Mouse (Mus musculus) neural tube, embryonic 12.5 days (tissue): ENCODE measurements around the gene Unk. TPM values are rescaled to one million over a fixed set of nuclear protein-coding genes. Genes with fewer than 3 reads are reported as not detected.

Source experiments
- ATAC-seq: fragments of 200-750 bp; cut with Nextera tagmentation; 2 replicates; pipeline ENCODE4 v1.8.0; 2017; ENCODE audit warnings: low read depth, mild to moderate bottlenecking, moderate TSS enrichment, moderate library complexity; ENCODE audit not compliant: low FRiP score
- H3K27ac ChIP-seq: fragments of 300-500 bp; sonication (generic); 2 replicates; pipeline ENCODE4 v1.5.1; 2016
- H3K27me3 ChIP-seq: fragments of 300-500 bp; sonication (generic); replicated peaks from 2 replicates; pipeline ENCODE4 v1.6.1; 2016; ENCODE audit warnings: mild to moderate bottlenecking
- H3K36me3 ChIP-seq: fragments of 300-500 bp; sonication (generic); 2 replicates; pipeline ENCODE4 v1.6.1; 2016; ENCODE audit warnings: mild to moderate bottlenecking
- H3K4me1 ChIP-seq: fragments of 300-500 bp; sonication (generic); 2 replicates; pipeline ENCODE4 v1.6.1; 2016
- H3K4me2 ChIP-seq: fragments of 300-500 bp; sonication (generic); replicated peaks from 2 replicates; pipeline ENCODE4 v1.6.1; 2016; ENCODE audit warnings: mild to moderate bottlenecking
- H3K4me3 ChIP-seq: fragments of 300-500 bp; sonication (generic); 2 replicates; pipeline ENCODE4 v1.5.1; 2016
- H3K9ac ChIP-seq: fragments of 300-500 bp; sonication (generic); 2 replicates; pipeline ENCODE4 v1.6.1; 2016; ENCODE audit warnings: mild to moderate bottlenecking
- H3K9me3 ChIP-seq: fragments of 300-500 bp; sonication (generic); 2 replicates; pipeline ENCODE4 v1.6.1; 2016; ENCODE audit warnings: mild to moderate bottlenecking
- WGBS: fragments of 180-500 bp; shearing (Covaris S2); methylation state at CpG from one replicate; pipeline ENCODE4 v1.1.7; 2016; 5-methylcytosine and 5-hydroxymethylcytosine counted together
- polyA plus RNA-seq: library from polyadenylated mRNA; unstranded; fragments of >200 nt; fragmentation: Nextera tagmentation; extraction: Ambion mirVana; gene quantifications from 2 replicates; pipeline ENCODE4 v1.2.1, GENCODE M21; 2016

Unk gene
- polyA plus RNA-seq, 1 experiment from 2014 or later = 47.9 TPM

DNA sequence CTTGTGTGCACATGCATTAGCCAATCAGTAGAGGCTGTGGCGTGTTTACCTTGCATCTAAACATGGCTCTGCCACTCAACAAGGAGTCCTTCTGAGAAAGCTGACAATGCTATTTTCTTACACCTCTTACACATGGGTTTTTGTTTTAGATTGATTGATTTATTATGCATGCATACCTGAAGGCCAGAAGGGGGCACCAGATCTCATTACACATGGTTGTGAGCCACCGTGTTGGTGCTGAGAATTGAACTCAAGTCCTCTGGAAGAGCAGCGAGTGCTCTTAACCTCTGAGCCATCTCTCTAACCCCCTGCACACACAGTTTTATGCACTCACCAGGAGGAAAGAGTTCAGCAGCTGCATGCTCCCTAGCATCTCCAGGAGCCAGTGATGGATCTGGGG, 27.2 kb upstream of the Unk start:
- H3K36me3 ChIP-seq = no peaks in the 10 kb centered on the region
- H3K4me1 ChIP-seq = peaks cover 10% of the 10 kb centered on the region; the same call in 1 of the 2 replicates
- no peaks in the 10 kb centered on the region for H3K27me3 ChIP-seq
- H3K4me3 ChIP-seq = no peak overlapping the region
- no peak overlapping the region for H3K4me2 ChIP-seq
- no peak overlapping the region for H3K27ac ChIP-seq
- no peaks in the 10 kb centered on the region for H3K9me3 ChIP-seq
- no peak overlapping the region for H3K9ac ChIP-seq
- ATAC-seq = no peak
- 79% methylated on average over 3 of the region's 3 CpGs for WGBS

DNA sequence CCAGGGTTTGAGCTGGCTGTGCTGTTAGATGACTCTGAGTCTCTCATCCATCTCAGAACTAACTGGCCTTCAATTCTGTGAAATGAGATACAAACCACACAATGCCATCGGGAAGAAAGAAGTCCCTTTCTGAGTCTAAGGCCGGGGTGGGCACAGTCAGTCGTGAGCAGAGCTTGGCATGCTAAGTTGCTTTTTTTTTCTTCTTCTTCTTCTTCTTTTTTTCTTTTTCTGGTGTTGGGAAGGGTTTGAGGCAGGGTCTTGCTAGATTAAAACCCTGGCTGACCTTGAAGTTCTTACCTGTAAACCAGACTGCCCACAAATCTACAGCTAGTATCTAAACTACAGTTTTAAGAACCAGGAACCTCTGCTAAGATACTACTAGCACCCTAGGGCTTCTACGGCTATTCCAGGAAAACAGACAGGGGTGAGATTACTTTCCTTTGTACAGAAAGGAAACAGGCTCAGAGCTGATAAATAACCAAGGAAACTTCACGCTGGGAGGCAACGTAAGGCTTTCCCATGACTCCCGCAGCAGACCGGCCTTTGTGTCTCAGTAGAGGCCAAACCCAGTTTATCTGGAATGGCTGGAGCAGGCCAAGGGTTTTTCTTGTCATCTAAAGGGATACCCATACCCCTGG, 25.8 kb upstream of the Unk start:
- WGBS = 37% methylated on average over 8 of the region's 8 CpGs
- Histone ChIP-seq H3K9ac (peak overlapping the region; percentile 44), H3K27ac (no peak overlapping the region), H3K4me2 (peak overlapping the region; percentile 65), H3K36me3 (peaks cover 9% of the 10 kb centered on the region; the same call in 1 of the 2 replicates), H3K27me3 (0 out of 2 replicates have a peak, but pooled peaks cover 4% of the 10 kb centered on the region), H3K9me3 (no peaks in the 10 kb centered on the region), H3K4me3 (peak overlapping the region; percentile 21), H3K4me1 (peaks cover 10% of the 10 kb centered on the region; the same call in 1 of the 2 replicates)
- no peak for ATAC-seq

GRCm38 (mm10) chr11:116004840-116005700, 25.1 kb upstream of the Unk start:
- 6% methylated on average over 54 of the region's 54 CpGs for WGBS
- Histone ChIP-seq H3K27me3 (0 out of 2 replicates have a peak, but pooled peaks cover 4% of the 10 kb centered on the region), H3K9ac (peak overlapping the region; percentile 44), H3K4me3 (peak overlapping the region; percentile 21), H3K9me3 (no peaks in the 10 kb centered on the region), H3K36me3 (peaks cover 9% of the 10 kb centered on the region; the same call in 1 of the 2 replicates), H3K27ac (no peak overlapping the region), H3K4me1 (peaks cover 10% of the 10 kb centered on the region; the same call in 1 of the 2 replicates), H3K4me2 (peak overlapping the region; percentile 65)
- peak; percentile 55 for ATAC-seq

GRCm38 (mm10) chr11:116005701-116006419, 24.3 kb upstream of the Unk start:
- Histone ChIP-seq H3K4me3 (no peak overlapping the region), H3K4me2 (peak overlapping the region; percentile 65), H3K9me3 (no peaks in the 10 kb centered on the region), H3K36me3 (peaks cover 9% of the 10 kb centered on the region; the same call in 1 of the 2 replicates), H3K27me3 (0 out of 2 replicates have a peak, but pooled peaks cover 4% of the 10 kb centered on the region), H3K4me1 (peaks cover 10% of the 10 kb centered on the region; the same call in 1 of the 2 replicates), H3K9ac (no peak overlapping the region), H3K27ac (no peak overlapping the region)
- ATAC-seq = peak; percentile 30
- 75% methylated on average over 9 of the region's 9 CpGs for WGBS

DNA sequence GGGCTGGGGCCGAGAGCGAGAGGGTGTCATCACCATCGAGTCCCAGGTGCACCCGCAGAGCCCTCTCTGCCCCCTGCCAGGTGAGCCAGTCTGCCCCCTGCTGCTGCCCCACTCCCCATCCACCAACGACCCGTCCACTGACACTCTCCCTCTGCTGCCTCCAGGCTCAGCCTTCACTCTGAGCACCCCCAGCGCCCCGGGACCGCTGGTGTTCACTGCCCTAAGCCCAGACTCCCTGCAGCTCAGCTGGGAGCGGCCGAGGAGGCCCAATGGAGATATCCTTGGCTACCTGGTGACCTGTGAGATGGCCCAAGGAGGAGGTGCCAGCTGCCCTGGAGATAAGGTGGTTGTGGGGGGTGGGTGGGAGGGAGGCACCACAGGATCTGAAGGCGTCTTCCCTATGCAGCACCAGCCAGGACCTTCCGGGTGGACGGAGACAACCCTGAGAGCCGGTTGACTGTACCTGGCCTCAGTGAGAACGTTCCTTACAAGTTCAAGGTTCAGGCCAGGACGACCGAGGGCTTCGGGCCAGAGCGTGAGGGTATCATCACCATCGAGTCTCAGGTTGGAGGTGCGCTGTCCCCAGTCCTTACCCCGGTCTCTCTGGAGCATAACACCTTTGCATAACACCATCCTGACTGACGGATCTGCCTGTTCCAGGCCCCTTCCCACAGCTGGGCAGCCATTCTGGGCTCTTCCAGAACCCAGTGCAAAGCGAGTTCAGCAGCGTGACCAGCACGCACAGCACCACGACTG, 22.8 kb upstream of the Unk start:
- Histone ChIP-seq H3K4me2 (no peak overlapping the region), H3K4me3 (no peak overlapping the region), H3K27ac (no peak overlapping the region), H3K27me3 (0 out of 2 replicates have a peak, but pooled peaks cover 4% of the 10 kb centered on the region), H3K9ac (no peak overlapping the region), H3K9me3 (no peaks in the 10 kb centered on the region), H3K4me1 (peaks cover 18% of the 10 kb centered on the region; the same call in 1 of the 2 replicates), H3K36me3 (peaks cover 9% of the 10 kb centered on the region; the same call in 1 of the 2 replicates)
- 91% methylated on average over 28 of the region's 28 CpGs for WGBS
- ATAC-seq = no peak

- H3K9me3 ChIP-seq = no peaks in the 10 kb centered on the region
- 0 out of 2 replicates have a peak, but pooled peaks cover 4% of the 10 kb centered on the region for H3K27me3 ChIP-seq
- no peak overlapping the region for H3K4me2 ChIP-seq
- H3K36me3 ChIP-seq = peaks cover 9% of the 10 kb centered on the region; the same call in 1 of the 2 replicates
- no peak overlapping the region for H3K27ac ChIP-seq
- no peak overlapping the region for H3K9ac ChIP-seq
- no peak for ATAC-seq
- peaks cover 28% of the 10 kb centered on the region; the same call in 1 of the 2 replicates for H3K4me1 ChIP-seq
- 91% methylated on average over 11 of the region's 11 CpGs for WGBS
- no peak overlapping the region for H3K4me3 ChIP-seq
Measured at GRCm38 (mm10) chr11:116008411-116008810, 21.7 kb upstream of the Unk start.

- Histone ChIP-seq H3K9me3 (no peaks in the 10 kb centered on the region), H3K4me3 (no peak overlapping the region), H3K27ac (no peak overlapping the region), H3K36me3 (peaks cover 9% of the 10 kb centered on the region; the same call in 1 of the 2 replicates), H3K4me2 (no peak overlapping the region), H3K9ac (no peak overlapping the region), H3K27me3 (0 out of 2 replicates have a peak, but pooled peaks cover 4% of the 10 kb centered on the region), H3K4me1 (peaks cover 28% of the 10 kb centered on the region; the same call in 1 of the 2 replicates)
- 82% methylated on average over 13 of the region's 13 CpGs for WGBS
- ATAC-seq = no peak
Measured at GRCm38 (mm10) chr11:116008832-116009375, 21.2 kb upstream of the Unk start.

GRCm38 (mm10) chr11:116009661-116010060, 20.5 kb upstream of the Unk start:
- H3K9ac ChIP-seq = no peak overlapping the region
- H3K4me2 ChIP-seq = no peak overlapping the region
- peaks cover 24% of the 10 kb centered on the region; the same call in 1 of the 2 replicates for H3K4me1 ChIP-seq
- H3K9me3 ChIP-seq = no peaks in the 10 kb centered on the region
- H3K4me3 ChIP-seq = no peak overlapping the region
- H3K36me3 ChIP-seq = peaks cover 9% of the 10 kb centered on the region; the same call in 1 of the 2 replicates
- no peak overlapping the region for H3K27ac ChIP-seq
- H3K27me3 ChIP-seq = 0 out of 2 replicates have a peak, but pooled peaks cover 4% of the 10 kb centered on the region
- ATAC-seq = no peak
- WGBS = 90% methylated on average over 11 of the region's 11 CpGs

- no peak overlapping the region for H3K4me3 ChIP-seq
- 0 out of 2 replicates have a peak, but pooled peaks cover 4% of the 10 kb centered on the region for H3K27me3 ChIP-seq
- no peak overlapping the region for H3K27ac ChIP-seq
- H3K4me2 ChIP-seq = no peak overlapping the region
- no peak for ATAC-seq
- no peak overlapping the region for H3K9ac ChIP-seq
- H3K36me3 ChIP-seq = peaks cover 9% of the 10 kb centered on the region; the same call in 1 of the 2 replicates
- peaks cover 21% of the 10 kb centered on the region; the same call in 1 of the 2 replicates for H3K4me1 ChIP-seq
- no peaks in the 10 kb centered on the region for H3K9me3 ChIP-seq
- WGBS = 93% methylated on average over 8 of the region's 8 CpGs
Measured at GRCm38 (mm10) chr11:116010146-116010545, 20.0 kb upstream of the Unk start.

DNA sequence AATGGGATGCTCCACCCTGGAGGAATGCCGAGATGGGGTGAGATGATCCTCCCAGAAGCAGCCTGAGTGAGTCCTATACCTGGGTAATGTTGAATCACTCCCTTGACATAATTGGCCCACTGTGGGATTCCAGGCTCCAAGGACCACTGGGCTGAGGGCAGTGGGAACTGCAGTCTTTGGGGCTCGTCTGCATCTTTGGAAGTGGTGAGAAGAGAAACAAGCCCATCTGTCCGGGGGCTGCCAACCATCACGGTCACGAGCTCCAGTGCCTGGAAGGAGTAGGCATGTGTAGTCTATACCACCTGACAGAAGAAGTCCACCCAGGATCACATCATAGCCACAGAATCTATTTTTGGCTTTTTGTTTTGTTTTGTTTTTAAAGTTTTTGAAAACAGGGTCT, 19.2 kb upstream of the Unk start:
- Histone ChIP-seq H3K4me1 (0 out of 2 replicates have a peak, but pooled peaks cover 18% of the 10 kb centered on the region), H3K27ac (no peak overlapping the region), H3K9me3 (no peaks in the 10 kb centered on the region), H3K9ac (no peak overlapping the region), H3K27me3 (0 out of 2 replicates have a peak, but pooled peaks cover 4% of the 10 kb centered on the region), H3K4me3 (no peak overlapping the region), H3K36me3 (peaks cover 9% of the 10 kb centered on the region; the same call in 1 of the 2 replicates), H3K4me2 (no peak overlapping the region)
- ATAC-seq = no peak
- WGBS = 80% methylated on average over 5 of the region's 5 CpGs
